Mouse (Mus musculus): ENCODE measurements around the gene Aldh4a1. TPM values are rescaled to one million over a fixed set of nuclear protein-coding genes. Genes with fewer than 3 reads are reported as not detected.

The Aldh4a1 gene
- total RNA-seq (2014; rRNA removed), result 27.7 and 29.1 TPM in 2 replicates
- polyA plus RNA-seq (2015; fragmentation: Nextera tagmentation; extraction: Ambion mirVana), result 19.3 and 25.7 TPM in 2 replicates

DNA sequence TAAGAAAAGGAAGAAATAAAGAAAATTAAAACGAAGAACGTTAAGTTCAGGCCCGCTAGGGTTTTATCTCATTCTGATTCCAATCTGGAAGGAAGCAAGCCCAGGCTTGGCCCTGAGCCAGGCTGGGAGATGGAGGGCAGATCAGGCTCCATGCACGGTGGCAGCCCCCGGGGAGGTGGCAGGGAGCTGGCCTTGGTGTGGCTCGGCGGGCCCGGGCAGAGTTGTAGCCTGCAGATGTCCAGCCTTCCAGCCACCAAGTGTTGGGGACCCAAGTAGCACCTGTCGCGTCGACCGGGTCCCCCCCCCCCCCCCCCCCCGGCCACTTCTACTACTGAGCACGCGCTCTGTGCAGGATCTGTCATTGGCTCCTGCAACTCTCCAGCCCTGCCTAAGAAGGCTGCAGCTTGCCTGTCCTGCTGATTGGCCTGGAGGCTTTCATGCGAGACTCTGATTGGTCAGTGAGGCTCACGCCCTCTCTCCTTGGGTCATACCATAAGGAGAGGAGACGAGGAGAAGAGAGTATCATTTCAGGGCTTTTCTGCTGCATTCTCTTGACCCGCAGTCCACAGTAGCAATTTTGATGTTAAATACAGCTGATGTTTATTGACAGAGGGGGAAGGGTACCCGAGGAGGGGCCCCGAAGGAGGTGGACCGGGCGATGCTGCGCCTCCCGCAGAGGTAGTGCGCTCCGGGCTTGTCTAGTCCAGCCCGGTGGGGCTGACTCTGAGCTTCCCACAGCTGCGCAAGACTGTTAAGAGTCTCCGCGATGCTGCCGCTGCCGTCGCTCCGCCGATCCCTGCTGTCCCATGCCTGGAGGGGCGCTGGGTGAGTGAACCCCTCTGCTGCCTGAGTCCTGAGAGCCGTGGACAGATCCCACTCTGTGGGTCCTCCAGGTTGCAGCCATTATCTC, at the start of gene Aldh4a1:
Gene Aldh4a1 (plus strand): TSS at position 494 of the 910 bp plus-strand sequence.
- DNase-seq, result peak; percentile 98
- H3K4me3 ChIP-seq (ENCODE audit: low read depth, low read length), result peak within 1 kb of the TSS; percentile 85
- H3K27me3 ChIP-seq (ENCODE audit: insufficient read depth, low read length), result no peaks in the 10 kb centered on the region
- TF ChIP-seq CTCF (IDR thresholded peaks at IDR 0.05; ENCODE audit: low read depth), result peak; percentile 7
- peak within 1 kb of the TSS; percentile 83 for H3K4me2 ChIP-seq (ENCODE audit: low read depth)
- 3% methylated on average over 36 of the region's 38 CpGs for WGBS
- ATAC-seq, result peak; percentile 100
- H3K9me3 ChIP-seq (ENCODE audit: low read length), result no peaks in the 10 kb centered on the region
- H3K27ac ChIP-seq (ENCODE audit: low read depth, low read length), result peak within 1 kb of the TSS; percentile 91
- peak within 1 kb of the TSS; percentile 79 for H3K9ac ChIP-seq
- H3K4me1 ChIP-seq (ENCODE audit: insufficient read depth), result peaks cover 13% of the 10 kb centered on the region
- no peaks in the 10 kb centered on the region for H3K36me3 ChIP-seq (ENCODE audit: insufficient read depth)

GRCm38 (mm10) chr4:139572928-139573512, 49.6 kb upstream of the Aldh4a1 start:
- 87% methylated on average over 12 of the region's 12 CpGs for WGBS
- H3K9ac ChIP-seq, result no peak overlapping the region; the same call in 1 of the 2 replicates

GRCm38 (mm10) chr4:139574156-139574798, 48.4 kb upstream of the Aldh4a1 start:
- peaks cover 13% of the 10 kb centered on the region; the same call in 1 of the 2 replicates for H3K4me1 ChIP-seq (ENCODE audit: insufficient read depth)
- peak; percentile 77 for TF ChIP-seq CTCF (IDR thresholded peaks at IDR 0.05; ENCODE audit: low read depth)
- peak overlapping the region; percentile 82 for H3K9ac ChIP-seq
- H3K9me3 ChIP-seq (ENCODE audit: low read length), result no peaks in the 10 kb centered on the region
- WGBS, result 1% methylated on average over 50 of the region's 52 CpGs
- H3K4me3 ChIP-seq (ENCODE audit: low read depth, low read length), result peak overlapping the region; percentile 89
- no peaks in the 10 kb centered on the region for H3K27me3 ChIP-seq (ENCODE audit: insufficient read depth, low read length)
- peak overlapping the region; percentile 92 for H3K4me2 ChIP-seq (ENCODE audit: low read depth)
- ATAC-seq, result peak; percentile 94
- DNase-seq, result peak; percentile 97
- peak overlapping the region; percentile 84 for H3K27ac ChIP-seq (ENCODE audit: low read depth, low read length)
- H3K36me3 ChIP-seq (ENCODE audit: insufficient read depth), result no peaks in the 10 kb centered on the region

More at GRCm38 (mm10) chr4:139572928-139573512, 49.6 kb upstream of the Aldh4a1 start:
- ATAC-seq (no peak), DNase-seq (no peak)
- Histone ChIP-seq H3K4me3 (ENCODE audit: low read depth, low read length) (no peak overlapping the region), H3K36me3 (ENCODE audit: insufficient read depth) (no peaks in the 10 kb centered on the region), H3K4me1 (ENCODE audit: insufficient read depth) (peaks cover 13% of the 10 kb centered on the region; the same call in 1 of the 2 replicates), H3K27ac (ENCODE audit: low read depth, low read length) (no peak overlapping the region), H3K27me3 (ENCODE audit: insufficient read depth, low read length) (no peaks in the 10 kb centered on the region), H3K9me3 (ENCODE audit: low read length) (no peaks in the 10 kb centered on the region), H3K4me2 (ENCODE audit: low read depth) (no peak overlapping the region)
- no peak for TF ChIP-seq CTCF (IDR thresholded peaks at IDR 0.05; ENCODE audit: low read depth)

DNA sequence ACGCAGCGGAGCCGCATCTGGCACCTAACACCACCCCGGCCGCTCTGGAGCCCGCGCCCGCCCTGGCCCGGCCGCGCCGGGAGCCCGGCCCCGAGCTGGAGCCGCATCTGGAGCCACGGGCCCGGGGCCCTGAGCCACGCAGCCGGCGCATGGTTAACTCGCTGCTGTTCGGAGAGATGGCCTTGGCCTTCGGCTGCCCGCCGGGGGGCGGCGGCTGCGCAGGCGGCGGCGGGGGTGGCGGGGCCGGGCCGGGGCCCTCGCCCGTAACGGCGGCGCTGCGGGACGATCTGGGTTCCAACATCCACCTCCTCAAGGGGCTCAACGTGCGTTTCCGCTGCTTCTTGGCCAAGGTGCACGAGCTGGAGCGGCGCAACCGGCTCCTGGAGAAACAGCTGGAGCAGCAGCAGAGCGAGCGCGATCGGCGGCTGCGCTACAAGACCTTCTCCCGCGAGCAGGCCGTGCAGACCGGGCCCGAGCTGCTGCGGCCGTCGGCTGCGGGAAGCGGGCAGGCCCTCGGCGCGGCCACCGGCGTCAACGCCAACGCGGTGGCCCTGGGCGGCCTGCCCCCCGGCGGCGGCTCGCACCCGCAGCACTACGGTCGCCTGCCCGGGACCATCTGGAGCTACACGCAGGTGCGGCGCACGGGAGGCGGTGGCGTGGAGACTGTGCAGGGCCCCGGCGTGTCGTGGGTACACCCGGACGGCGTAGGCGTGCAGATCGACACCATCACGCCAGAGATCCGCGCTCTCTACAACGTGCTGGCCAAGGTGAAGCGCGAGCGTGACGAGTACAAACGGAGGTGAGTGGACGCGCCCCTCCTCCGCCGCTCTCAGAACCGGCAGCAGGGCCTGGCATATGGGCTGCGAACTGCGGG, 47.6 kb upstream of the Aldh4a1 start:
- 1% methylated on average over 101 of the region's 111 CpGs for WGBS
- peaks cover 14% of the 10 kb centered on the region; the same call in 1 of the 2 replicates for H3K4me1 ChIP-seq (ENCODE audit: insufficient read depth)

GRCm38 (mm10) chr4:139575673-139576003, 47.0 kb upstream of the Aldh4a1 start:
- Histone ChIP-seq H3K27ac (ENCODE audit: low read depth, low read length) (no peak overlapping the region), H3K36me3 (ENCODE audit: insufficient read depth) (no peaks in the 10 kb centered on the region), H3K9me3 (ENCODE audit: low read length) (no peaks in the 10 kb centered on the region), H3K4me3 (ENCODE audit: low read depth, low read length) (peak overlapping the region; percentile 89), H3K9ac (peak overlapping the region; percentile 82), H3K4me2 (ENCODE audit: low read depth) (peak overlapping the region; percentile 92), H3K4me1 (ENCODE audit: insufficient read depth) (peaks cover 18% of the 10 kb centered on the region; the same call in 1 of the 2 replicates), H3K27me3 (ENCODE audit: insufficient read depth, low read length) (no peaks in the 10 kb centered on the region)
- 7% methylated on average over 14 of the region's 14 CpGs for WGBS
- DNase-seq (peak; percentile 34), ATAC-seq (no peak)
- TF ChIP-seq CTCF (IDR thresholded peaks at IDR 0.05; ENCODE audit: low read depth), result no peak

More for the DNA sequence above, 47.6 kb upstream of the Aldh4a1 start:
- Histone ChIP-seq H3K27ac (ENCODE audit: low read depth, low read length) (peak overlapping the region; percentile 84), H3K36me3 (ENCODE audit: insufficient read depth) (no peaks in the 10 kb centered on the region), H3K27me3 (ENCODE audit: insufficient read depth, low read length) (no peaks in the 10 kb centered on the region), H3K4me3 (ENCODE audit: low read depth, low read length) (peak overlapping the region; percentile 89), H3K4me2 (ENCODE audit: low read depth) (peak overlapping the region; percentile 92), H3K9me3 (ENCODE audit: low read length) (no peaks in the 10 kb centered on the region), H3K9ac (peak overlapping the region; percentile 82)
- peak; percentile 26; the same call in 1 of the 2 replicates for TF ChIP-seq CTCF (IDR thresholded peaks at IDR 0.05; ENCODE audit: low read depth)
- ATAC-seq, result peak; percentile 46
- peak; percentile 57 for DNase-seq
